ENCODE assay signal across 26 mouse cellular contexts in the genomic region with DNA sequence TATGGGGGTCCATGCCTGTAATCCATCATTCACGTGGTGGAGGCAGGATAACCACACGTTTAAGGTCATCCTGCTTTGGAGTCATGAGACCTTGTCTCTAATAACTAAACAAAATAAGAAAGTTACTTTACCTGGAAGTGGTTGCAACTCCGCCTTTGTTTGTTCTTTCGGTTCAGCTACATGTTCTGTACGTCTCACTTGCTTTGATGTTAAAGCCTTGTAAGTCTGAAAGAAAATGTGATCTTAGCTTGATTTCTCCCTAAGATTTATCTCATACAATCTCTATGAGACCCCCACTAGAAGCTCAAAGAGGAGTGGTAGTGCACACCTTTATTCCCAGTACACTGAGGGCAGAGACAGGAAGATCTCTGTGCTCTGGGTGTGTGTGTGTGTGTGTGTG. TPM values are rescaled to one million over a fixed set of nuclear protein-coding genes. Genes with fewer than 3 reads are reported as not detected.
"Had no signal": no experiment of that assay in that cellular context is flagged by ENCODE, and none has a peak within 500 bp of the region (broad histone marks: within the 10 kb centered on the region; RNA-seq: fewer than 3 reads in every experiment).

No protein-coding gene starts in this region.

- DNase-seq: gastrocnemius, postnatal 14 days; gastrocnemius, postnatal 36 days; heart, adult 11 months; heart, adult 2 months; heart, postnatal 10 days; heart, postnatal 4 days; kidney, adult 11 months; kidney, adult 2 months; kidney, adult 9 months; kidney, postnatal 14 days; kidney, postnatal 36 days had no signal

- H3K9me3 ChIP-seq: hindbrain, embryonic 10.5 days; hindbrain, embryonic 13.5 days; hindbrain, embryonic 15.5 days; kidney, embryonic 15.5 days; limb, embryonic 10.5 days; limb, embryonic 12.5 days; liver, embryonic 12.5 days had no signal

- ATAC-seq: hindbrain, postnatal 0 days; intestine, embryonic 16.5 days; liver, embryonic 12.5 days had no signal

- H3K36me3 ChIP-seq: hindbrain, embryonic 10.5 days; hindbrain, embryonic 13.5 days; hindbrain, embryonic 15.5 days; kidney, embryonic 15.5 days; limb, embryonic 10.5 days; limb, embryonic 12.5 days; liver, embryonic 12.5 days had no signal

- H3K4me3 ChIP-seq: heart, adult 2 months; hindbrain, embryonic 10.5 days; hindbrain, embryonic 13.5 days; hindbrain, embryonic 15.5 days; kidney, embryonic 15.5 days; layer of hippocampus, adult 2 months; left cerebral cortex, adult 2 months; limb, embryonic 10.5 days; limb, embryonic 12.5 days; liver, embryonic 12.5 days had no signal

- H3K4me2 ChIP-seq: heart, embryonic 11.5 days; hindbrain, embryonic 13.5 days; hindbrain, embryonic 15.5 days; kidney, embryonic 15.5 days; limb, embryonic 12.5 days; liver, embryonic 12.5 days had no signal

- H3K27ac ChIP-seq: heart, adult 2 months; hindbrain, embryonic 10.5 days; hindbrain, embryonic 13.5 days; hindbrain, embryonic 15.5 days; hindbrain, postnatal 0 days; kidney, embryonic 15.5 days; kidney, postnatal 0 days; layer of hippocampus, adult 2 months; left cerebral cortex, adult 2 months; limb, embryonic 10.5 days; limb, embryonic 12.5 days; liver, embryonic 12.5 days; liver, embryonic 14.5 days had no signal

- H3K4me1 ChIP-seq: limb, embryonic 12.5 days had no signal

- H3K9ac ChIP-seq: hindbrain, embryonic 13.5 days; hindbrain, embryonic 15.5 days; kidney, embryonic 15.5 days; limb, embryonic 12.5 days; liver, embryonic 12.5 days; liver, embryonic 14.5 days had no signal

RNA-seq across cellular contexts. Expression of a gene that starts 5.4 kb away (rescaled TPM):
- polyA plus RNA-seq: kidney, adult 2 months; liver, adult 2 months had no signal
